Mouse (Mus musculus) ZHBTc4 (cell line): Measurements from ENCODE around the gene Ppp1r21.

ENCODE experiments used
- DNase-seq: peaks from one replicate; pipeline ENCODE4 v3.0.0-alpha.2; 2011; ENCODE audit warnings: low read depth, low spot score

Gene Ppp1r21

DNA sequence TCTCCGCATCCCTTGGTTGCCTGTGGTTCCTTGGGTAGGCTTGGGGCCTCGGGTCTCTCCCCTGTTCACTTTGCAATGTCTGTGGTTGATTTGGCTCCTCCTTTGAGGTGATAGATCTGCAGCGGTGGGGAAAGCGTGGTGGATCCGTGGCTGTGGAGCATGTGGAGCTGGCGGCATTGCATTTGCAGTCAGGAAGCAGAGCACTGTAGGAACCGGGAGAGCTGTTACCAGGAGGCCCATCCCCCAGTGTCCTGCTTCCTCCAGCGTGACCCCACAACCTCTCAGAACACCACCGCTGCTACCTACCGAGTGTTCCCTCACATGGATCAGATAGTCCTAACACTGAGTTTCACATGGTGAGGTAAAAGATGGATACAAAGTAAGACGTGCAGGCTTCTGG, 40.9 kb downstream of the Ppp1r21 start:
- no peak for DNase-seq

DNA sequence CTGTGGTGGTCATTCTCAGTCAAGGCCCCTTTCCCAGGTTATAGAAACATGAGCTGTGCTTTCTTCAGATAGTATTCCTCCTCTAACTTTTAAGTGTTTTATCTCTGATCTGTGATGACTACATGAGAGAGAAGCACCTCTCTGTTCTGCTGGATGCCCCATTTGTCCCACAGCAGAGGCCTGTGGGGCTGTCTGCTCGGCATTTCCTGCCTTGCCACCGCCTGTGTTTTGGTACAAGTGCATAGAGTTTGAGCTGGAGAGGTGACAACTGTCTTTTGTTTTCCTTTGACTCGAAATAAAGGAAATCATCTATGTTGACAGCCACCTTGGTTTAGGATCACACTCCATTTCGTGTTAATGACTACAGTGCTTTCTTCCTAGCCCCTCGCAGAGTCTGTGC, 44.9 kb downstream of the Ppp1r21 start:
- no peak for DNase-seq

- DNase-seq, result no peak
Observed at GRCm38 (mm10) chr17:88578522-88579242, 48.8 kb downstream of the Ppp1r21 start.

DNA sequence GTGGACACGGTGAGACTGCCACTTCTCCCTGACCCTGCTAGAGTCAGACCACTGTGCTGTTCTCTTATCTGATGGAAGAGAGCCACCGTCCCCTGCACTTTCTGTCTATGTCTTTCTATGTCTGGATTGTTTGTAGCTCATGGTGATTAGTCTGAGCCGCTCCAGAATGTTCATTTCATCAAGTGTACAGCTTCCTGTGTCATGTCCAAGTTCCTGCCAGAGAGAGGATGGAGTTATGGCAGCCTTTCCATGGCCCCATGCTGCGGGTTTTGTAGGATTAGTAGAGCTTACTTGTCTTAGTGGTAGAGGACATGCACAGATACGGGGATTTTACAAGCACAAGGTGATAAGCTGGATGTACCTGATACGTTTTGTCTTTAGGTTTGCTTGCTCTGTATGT, 50.6 kb downstream of the Ppp1r21 start:
- no peak for DNase-seq

GRCm38 (mm10) chr17:88581511-88582021, 51.6 kb downstream of the Ppp1r21 start:
- no peak for DNase-seq

DNA sequence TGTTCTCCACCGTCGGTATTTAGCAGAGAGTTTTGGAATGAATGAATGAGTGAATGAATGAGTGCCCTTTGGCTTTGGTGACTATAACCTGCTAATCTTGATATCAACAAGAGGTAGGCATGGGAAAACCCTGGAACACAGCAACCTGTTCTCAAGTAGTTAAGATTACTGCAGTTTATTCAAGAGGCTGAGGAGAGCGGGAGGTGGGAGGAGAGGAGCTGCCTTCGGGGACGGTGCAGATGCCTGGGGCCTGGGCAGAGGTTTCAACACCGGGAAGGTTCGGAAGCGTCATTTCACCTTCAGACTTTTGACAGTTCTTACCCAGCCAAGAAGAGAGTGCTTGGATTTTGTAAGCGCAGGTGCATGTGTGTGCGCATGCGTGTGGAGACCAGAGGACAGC, 53.1 kb downstream of the Ppp1r21 start:
- no peak for DNase-seq

DNA sequence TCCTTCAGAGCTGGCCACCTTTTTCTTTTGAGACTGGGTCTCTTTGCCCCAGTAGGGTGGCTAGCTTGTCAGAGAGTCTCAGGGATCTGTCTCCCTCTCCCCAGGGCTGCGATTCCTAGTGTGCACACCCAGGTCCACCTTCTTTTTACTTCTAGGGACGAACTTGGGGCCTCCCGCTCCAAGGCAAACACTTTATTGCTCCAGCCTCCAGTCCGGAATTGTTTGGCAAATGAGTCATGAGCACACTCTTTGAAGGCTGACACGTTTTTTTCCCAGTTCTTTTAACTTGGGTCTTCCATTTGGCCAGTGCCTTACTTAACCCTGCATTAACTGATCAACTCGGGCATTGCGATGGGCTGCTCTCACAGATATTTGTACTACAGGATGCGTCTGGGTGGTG, 53.5 kb downstream of the Ppp1r21 start:
- DNase-seq, result no peak

GRCm38 (mm10) chr17:88587371-88587770, 57.5 kb downstream of the Ppp1r21 start:
- DNase-seq, result peak; percentile 16

DNA sequence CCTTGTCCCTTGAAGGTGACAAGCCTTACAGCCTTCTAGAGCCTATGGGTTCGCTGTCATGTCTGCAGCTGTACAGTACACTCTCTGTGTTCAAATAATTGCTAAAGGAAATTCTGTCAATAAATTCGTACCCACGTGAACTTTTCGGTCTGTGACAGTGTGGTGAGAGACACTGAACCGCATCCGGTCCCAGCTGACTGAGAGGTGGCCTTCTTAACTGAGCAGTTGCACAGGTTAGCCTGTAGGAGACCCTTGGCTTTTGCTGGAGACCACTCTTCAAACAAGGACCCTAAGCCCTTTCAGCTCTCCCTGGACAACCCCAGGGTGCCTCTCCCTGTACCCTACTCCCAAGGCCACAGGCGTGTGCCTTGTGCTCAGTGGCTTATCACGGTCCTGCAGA, 58.3 kb downstream of the Ppp1r21 start:
- no peak for DNase-seq

DNA sequence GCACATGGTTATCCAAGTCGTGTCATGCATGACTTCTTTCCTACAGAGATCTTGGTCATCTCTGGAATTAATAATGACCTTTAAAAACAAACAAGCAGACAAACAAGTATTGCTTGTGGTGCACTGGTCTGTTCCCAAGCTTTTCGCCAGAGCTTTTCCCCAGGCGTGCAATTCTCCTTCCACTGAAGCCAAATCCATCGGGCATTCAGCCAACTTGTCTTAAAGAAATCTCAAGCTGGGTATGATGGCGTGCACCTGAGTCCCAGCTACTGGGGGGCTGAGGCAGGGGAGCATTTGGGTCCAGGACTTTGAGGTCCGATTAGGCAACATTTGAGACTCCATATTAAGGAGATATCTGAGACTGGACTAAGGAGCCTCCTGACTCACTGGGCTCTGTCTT, 60.3 kb downstream of the Ppp1r21 start:
- DNase-seq, result no peak

- DNase-seq, result no peak
Observed at GRCm38 (mm10) chr17:88595071-88595470, 65.2 kb downstream of the Ppp1r21 start.

- no peak for DNase-seq
Observed at GRCm38 (mm10) chr17:88596068-88596467, 66.2 kb downstream of the Ppp1r21 start.

DNA sequence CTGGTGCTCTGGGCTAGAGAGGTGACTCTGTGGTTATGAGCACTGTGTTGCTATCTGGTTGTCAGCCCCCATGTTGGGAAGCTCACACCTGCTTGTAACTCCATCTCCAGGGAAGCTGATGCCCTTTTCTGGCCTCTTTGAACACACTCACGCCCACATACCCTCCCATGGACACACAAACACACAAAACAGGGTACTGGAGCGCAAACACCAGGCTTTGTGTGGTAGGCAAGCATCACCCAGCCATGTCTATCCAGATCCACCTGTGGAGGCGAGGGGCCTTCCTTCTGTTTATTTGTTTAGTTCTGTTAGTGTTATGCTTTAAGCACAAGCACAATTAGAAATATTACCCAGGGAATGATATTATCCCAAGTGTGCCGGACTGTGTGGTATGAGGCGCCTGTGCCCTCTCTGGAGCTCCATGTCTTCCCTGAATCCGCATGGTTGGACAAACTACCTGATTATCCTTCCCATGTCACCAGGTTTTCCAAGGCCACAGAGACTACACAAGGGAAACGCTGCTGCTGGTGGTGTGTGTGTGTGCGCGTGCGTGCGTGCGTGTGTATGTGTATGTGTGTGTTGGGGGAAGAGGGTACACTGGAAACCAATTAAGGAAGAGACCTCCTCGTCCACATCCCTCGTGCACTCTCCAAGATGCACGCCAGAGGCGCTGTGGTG, 66.8 kb downstream of the Ppp1r21 start:
- DNase-seq, result no peak

DNA sequence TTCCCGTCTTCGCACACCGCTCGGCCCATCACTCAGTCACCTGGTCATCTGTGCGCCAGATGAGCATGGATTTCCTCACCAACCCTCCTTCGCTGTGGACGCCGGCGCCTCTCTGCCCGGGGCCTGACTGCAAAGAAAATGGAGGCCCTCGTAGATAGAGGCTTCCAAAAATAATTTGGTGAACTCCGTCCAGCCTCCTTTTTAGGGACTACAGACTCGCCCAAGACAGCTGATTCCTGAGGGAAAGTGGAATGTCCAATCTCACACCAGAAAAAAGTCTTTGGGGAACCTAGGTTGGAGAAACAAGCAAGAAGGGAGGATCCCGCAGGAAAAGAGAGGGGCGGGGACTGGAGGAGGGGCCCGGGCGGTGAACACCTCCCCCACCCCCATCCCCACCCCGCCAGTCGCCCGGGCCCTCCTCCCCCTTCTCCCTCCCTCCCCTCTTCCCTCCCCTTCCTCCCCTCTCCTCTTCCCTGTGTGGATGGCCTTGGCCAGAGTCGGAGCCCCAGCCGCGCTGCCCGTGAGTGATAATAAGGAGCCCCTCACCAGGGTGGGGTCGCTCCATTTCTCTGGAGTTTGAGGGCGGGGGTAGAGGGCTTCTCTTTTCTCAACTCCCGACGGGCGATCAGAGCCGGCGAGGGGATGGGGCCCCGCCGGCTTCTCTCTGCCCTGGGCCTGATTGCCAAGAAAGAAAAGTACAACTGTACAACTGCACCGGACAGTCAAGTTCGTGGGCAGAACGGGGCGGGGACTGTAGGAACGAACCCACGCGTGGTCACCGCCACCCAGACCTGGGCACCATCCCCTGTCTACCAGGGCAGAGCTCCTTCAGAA, 67.5 kb downstream of the Ppp1r21 start, which contains the start of gene Ston1:
Ston1 (plus strand) TSS at position 463 of the 834 bp plus-strand sequence.
- peak; percentile 92 for DNase-seq

- DNase-seq, result peak; percentile 32
Observed at GRCm38 (mm10) chr17:88598056-88598420, 68.1 kb downstream of the Ppp1r21 start.

- DNase-seq, result no peak
Observed at GRCm38 (mm10) chr17:88598570-88599368, 68.9 kb downstream of the Ppp1r21 start.

DNA sequence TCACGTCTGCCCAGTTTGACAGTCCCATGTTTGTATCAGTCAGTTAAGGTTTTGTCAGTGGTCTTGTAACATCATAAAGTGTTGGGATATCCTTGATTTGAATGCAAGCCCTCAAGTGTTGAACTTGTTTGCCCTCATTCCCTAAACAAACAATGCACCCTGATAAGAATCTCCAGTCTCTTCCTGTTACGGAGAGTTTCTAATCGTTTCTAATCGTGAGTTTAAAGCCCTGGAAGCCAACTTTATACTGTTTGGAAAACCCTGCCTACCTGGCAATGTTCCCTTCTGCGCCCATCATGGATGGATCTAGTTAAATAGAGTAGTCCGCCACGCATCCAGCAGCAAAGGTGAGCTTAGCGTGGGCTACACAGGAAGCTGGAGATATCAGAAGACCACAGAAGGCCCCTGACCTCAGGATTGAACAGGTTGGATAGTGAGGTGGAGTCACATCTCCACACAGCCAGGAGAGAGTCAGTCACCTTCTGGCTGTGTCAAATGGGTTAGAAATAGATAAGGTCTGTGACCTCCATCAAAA, 70.6 kb downstream of the Ppp1r21 start:
- DNase-seq, result no peak

GRCm38 (mm10) chr17:88603943-88604342, 74.0 kb downstream of the Ppp1r21 start:
- no peak for DNase-seq

DNA sequence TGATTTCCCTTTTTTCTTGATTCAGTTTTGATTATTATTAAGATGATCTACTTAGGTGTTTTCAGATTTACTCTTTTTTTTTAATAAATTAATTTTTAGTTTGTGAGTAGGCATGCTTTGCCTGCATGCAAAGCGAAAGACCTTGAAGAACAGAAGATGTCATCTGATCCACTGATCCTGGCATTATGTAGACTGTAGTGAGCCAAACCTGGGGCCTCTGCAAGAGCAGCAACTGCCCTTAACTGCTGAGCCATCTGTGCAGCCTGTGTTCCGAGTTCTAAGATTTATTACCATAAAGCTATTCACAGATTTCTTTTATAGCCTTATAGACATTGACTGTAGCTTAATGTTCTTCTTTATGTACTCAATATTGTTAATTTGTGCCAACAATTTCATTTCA, 76.1 kb downstream of the Ppp1r21 start:
- no peak for DNase-seq

- peak; percentile 84 for DNase-seq
Observed at GRCm38 (mm10) chr17:88609361-88609760, 79.4 kb downstream of the Ppp1r21 start.

GRCm38 (mm10) chr17:88611057-88611456, 81.1 kb downstream of the Ppp1r21 start:
- DNase-seq, result no peak
